Mouse (Mus musculus): ENCODE data around the gene Kcnk13. TPM values are rescaled to one million over a fixed set of nuclear protein-coding genes. Genes with fewer than 3 reads are reported as not detected.
A peak's percentile ranks its signal among the peaks of the same experiment; 100 is the strongest.
"Not testable (repeated sequence)": the region's sequence is repeated elsewhere in the genome, so short reads cannot be mapped to it uniquely, and the experiment has no call there.

Kcnk13 gene
- total and polyA plus RNA-seq, 3 experiments, result 0.11 TPM; not detected in 2

- no peak overlapping the region for H3K4me3 ChIP-seq (ENCODE audit: low read depth, low read length)
- no peak for DNase-seq (ENCODE audit: low spot score)
Observed at GRCm38 (mm10) chr12:99966881-99967363, 2.6 kb downstream of the Kcnk13 start.

GRCm38 (mm10) chr12:99969906-99970305, 5.6 kb downstream of the Kcnk13 start:
- H3K4me1 ChIP-seq (ENCODE audit: insufficient read depth, low read depth, low read length), result no peaks in the 10 kb centered on the region
- TF ChIP-seq GATA1 (IDR thresholded peaks at IDR 0.05; ENCODE audit: borderline replicate concordance, low read length), result no peak
- TF ChIP-seq TAL1 (conservative IDR thresholded peaks at IDR 0.05; ENCODE audit: low read depth, low read length), result no peak
- no peak for TF ChIP-seq GATA2 (IDR thresholded peaks at IDR 0.05; ENCODE audit: borderline replicate concordance, low read depth, low read length)
- no peak for TF ChIP-seq CTCF (IDR thresholded peaks at IDR 0.05; ENCODE audit: low read depth, low read length)
- ATAC-seq (ENCODE audit: extremely low read depth, insufficient number of reproducible peaks, low FRiP score, poor library complexity, severe bottlenecking) (no peak), DNase-seq (ENCODE audit: low spot score) (no peak)
- peaks cover 39% of the 10 kb centered on the region for H3K27me3 ChIP-seq (ENCODE audit: insufficient read depth, low read length)
- no peak overlapping the region for H3K4me3 ChIP-seq (ENCODE audit: low read depth, low read length)
- no peaks in the 10 kb centered on the region for H3K36me3 ChIP-seq (replicated peaks)
- no peaks in the 10 kb centered on the region; the same call in 1 of the 2 replicates for H3K9me3 ChIP-seq (replicated peaks)

More at GRCm38 (mm10) chr12:99966881-99967363, 2.6 kb downstream of the Kcnk13 start:
- no peaks in the 10 kb centered on the region; the same call in 1 of the 2 replicates for H3K9me3 ChIP-seq (replicated peaks)
- no peak for ATAC-seq (ENCODE audit: extremely low read depth, insufficient number of reproducible peaks, low FRiP score, poor library complexity, severe bottlenecking)
- TF ChIP-seq POLR2AphosphoS5 (IDR thresholded peaks at IDR 0.05; ENCODE audit: insufficient replicate concordance, low read depth, low read length), result no peak
- no peak for TF ChIP-seq GATA2 (IDR thresholded peaks at IDR 0.05; ENCODE audit: borderline replicate concordance, low read depth, low read length)
- TF ChIP-seq TAL1 (conservative IDR thresholded peaks at IDR 0.05; ENCODE audit: low read depth, low read length), result no peak
- no peak for TF ChIP-seq GATA1 (IDR thresholded peaks at IDR 0.05; ENCODE audit: borderline replicate concordance, low read length)
- TF ChIP-seq CTCF (IDR thresholded peaks at IDR 0.05; ENCODE audit: low read depth, low read length), result no peak
- peaks cover 39% of the 10 kb centered on the region for H3K27me3 ChIP-seq (ENCODE audit: insufficient read depth, low read length)
- H3K4me1 ChIP-seq (ENCODE audit: insufficient read depth, low read depth, low read length), result peaks cover 6% of the 10 kb centered on the region; the same call in 1 of the 2 replicates
- H3K36me3 ChIP-seq (replicated peaks), result no peaks in the 10 kb centered on the region

- DNase-seq (ENCODE audit: low spot score); H3K4me3 ChIP-seq (ENCODE audit: low read depth, low read length); ATAC-seq (ENCODE audit: extremely low read depth, insufficient number of reproducible peaks, low FRiP score, poor library complexity, severe bottlenecking); H3K9me3 ChIP-seq (replicated peaks); H3K4me1 ChIP-seq (ENCODE audit: insufficient read depth, low read depth, low read length); H3K36me3 ChIP-seq (replicated peaks): not testable (repeated sequence)
- H3K27me3 ChIP-seq (ENCODE audit: insufficient read depth, low read length), result peaks cover 26% of the 10 kb centered on the region
Observed at GRCm38 (mm10) chr12:99971205-99971894, 7.1 kb downstream of the Kcnk13 start.

- H3K4me3 ChIP-seq (ENCODE audit: low read depth, low read length), result no peak overlapping the region
- ATAC-seq (ENCODE audit: extremely low read depth, insufficient number of reproducible peaks, low FRiP score, poor library complexity, severe bottlenecking) (no peak), DNase-seq (ENCODE audit: low spot score) (no peak)
- H3K27me3 ChIP-seq (ENCODE audit: insufficient read depth, low read length), result peaks cover 18% of the 10 kb centered on the region
- H3K36me3 ChIP-seq (replicated peaks), result no peaks in the 10 kb centered on the region
- no peaks in the 10 kb centered on the region for H3K4me1 ChIP-seq (ENCODE audit: insufficient read depth, low read depth, low read length)
- no peak for TF ChIP-seq GATA2 (IDR thresholded peaks at IDR 0.05; ENCODE audit: borderline replicate concordance, low read depth, low read length)
- no peak for TF ChIP-seq POLR2AphosphoS5 (IDR thresholded peaks at IDR 0.05; ENCODE audit: insufficient replicate concordance, low read depth, low read length)
- TF ChIP-seq GATA1 (IDR thresholded peaks at IDR 0.05; ENCODE audit: borderline replicate concordance, low read length), result no peak
- no peak for TF ChIP-seq TAL1 (conservative IDR thresholded peaks at IDR 0.05; ENCODE audit: low read depth, low read length)
- TF ChIP-seq CTCF (IDR thresholded peaks at IDR 0.05; ENCODE audit: low read depth, low read length), result no peak
- H3K9me3 ChIP-seq (replicated peaks), result no peaks in the 10 kb centered on the region
Observed at GRCm38 (mm10) chr12:99972825-99973224, 8.5 kb downstream of the Kcnk13 start.

GRCm38 (mm10) chr12:99973659-99974058, 9.4 kb downstream of the Kcnk13 start:
- Histone ChIP-seq H3K4me1 (ENCODE audit: insufficient read depth, low read depth, low read length) (no peaks in the 10 kb centered on the region), H3K27me3 (ENCODE audit: insufficient read depth, low read length) (peaks cover 18% of the 10 kb centered on the region), H3K4me3 (ENCODE audit: low read depth, low read length) (no peak overlapping the region), H3K9me3 (replicated peaks) (no peaks in the 10 kb centered on the region), H3K36me3 (replicated peaks) (no peaks in the 10 kb centered on the region)
- DNase-seq (ENCODE audit: low spot score) (no peak), ATAC-seq (ENCODE audit: extremely low read depth, insufficient number of reproducible peaks, low FRiP score, poor library complexity, severe bottlenecking) (no peak)
- TF ChIP-seq CTCF (IDR thresholded peaks at IDR 0.05; ENCODE audit: low read depth, low read length) (0 out of 2 replicates have a peak, but pooled peaks have one; percentile 32), GATA1 (IDR thresholded peaks at IDR 0.05; ENCODE audit: borderline replicate concordance, low read length) (no peak)

- no peaks in the 10 kb centered on the region for H3K27me3 ChIP-seq (ENCODE audit: insufficient read depth, low read length)
- no peaks in the 10 kb centered on the region for H3K4me1 ChIP-seq (ENCODE audit: insufficient read depth, low read depth, low read length)
- H3K36me3 ChIP-seq (replicated peaks), result no peaks in the 10 kb centered on the region
- ATAC-seq (ENCODE audit: extremely low read depth, insufficient number of reproducible peaks, low FRiP score, poor library complexity, severe bottlenecking), result no peak
- no peak for DNase-seq (ENCODE audit: low spot score)
- TF ChIP-seq CTCF (IDR thresholded peaks at IDR 0.05; ENCODE audit: low read depth, low read length) (no peak), TAL1 (conservative IDR thresholded peaks at IDR 0.05; ENCODE audit: low read depth, low read length) (no peak), GATA2 (IDR thresholded peaks at IDR 0.05; ENCODE audit: borderline replicate concordance, low read depth, low read length) (no peak), GATA1 (IDR thresholded peaks at IDR 0.05; ENCODE audit: borderline replicate concordance, low read length) (no peak), POLR2AphosphoS5 (IDR thresholded peaks at IDR 0.05; ENCODE audit: insufficient replicate concordance, low read depth, low read length) (no peak)
- H3K9me3 ChIP-seq (replicated peaks), result no peaks in the 10 kb centered on the region
- no peak overlapping the region for H3K4me3 ChIP-seq (ENCODE audit: low read depth, low read length)
Observed at GRCm38 (mm10) chr12:99979541-99979940, 15.2 kb downstream of the Kcnk13 start.

Data from G1E (cell line).